Mouse (Mus musculus) large intestine, adult 2 months (tissue): ENCODE measurements around the gene Dap. TPM values are rescaled to one million over a fixed set of nuclear protein-coding genes. Genes with fewer than 3 reads are reported as not detected.

Source experiments
- DNase-seq: peaks from one replicate; pipeline ENCODE4 v3.0.0-alpha.2; 2012; ENCODE audit warnings: low read depth, low spot score
- WGBS: fragments of 180-500 bp; shearing (Covaris S2); methylation state at CpG from one replicate; pipeline ENCODE4 v1.1.7; 2018; 5-methylcytosine and 5-hydroxymethylcytosine counted together
- polyA plus RNA-seq: library from polyadenylated mRNA; depleted of rRNA; stranded (reverse); fragments of >200 nt; gene quantifications from 2 replicates; pipeline ENCODE4 v1.2.3, GENCODE M21; 2012

The Dap gene
- polyA plus RNA-seq, 1 experiment: 60.8 TPM

GRCm38 (mm10) chr15:31285695-31286094, 61.6 kb downstream of the Dap start:
- 77% methylated on average over 3 of the region's 3 CpGs for WGBS
- no peak for DNase-seq

- DNase-seq: no peak
- WGBS: 20% methylated on average over 3 of the region's 3 CpGs
Observed at GRCm38 (mm10) chr15:31292627-31293026, 68.5 kb downstream of the Dap start.

GRCm38 (mm10) chr15:31294311-31294710, 70.2 kb downstream of the Dap start:
- no peak for DNase-seq
- WGBS: 7% methylated on average over 2 of the region's 2 CpGs

- WGBS: 18% methylated on average over 40 of the region's 40 CpGs
- DNase-seq: no peak
Observed at GRCm38 (mm10) chr15:31296882-31297776, 73.0 kb downstream of the Dap start.

- 27% methylated on average over 13 of the region's 13 CpGs for WGBS
- no peak for DNase-seq
Observed at GRCm38 (mm10) chr15:31297777-31298137, 73.6 kb downstream of the Dap start.

- DNase-seq: no peak
- WGBS: 56% methylated on average over 6 of the region's 6 CpGs
Observed at GRCm38 (mm10) chr15:31299258-31299917, 75.3 kb downstream of the Dap start.

- WGBS: 28% methylated on average over 12 of the region's 12 CpGs
- no peak for DNase-seq
Observed at GRCm38 (mm10) chr15:31302293-31302990, 78.3 kb downstream of the Dap start.

- WGBS: 75% methylated on average over 3 of the region's 3 CpGs
Observed at GRCm38 (mm10) chr15:31304302-31304701, 80.2 kb downstream of the Dap start.

GRCm38 (mm10) chr15:31305181-31305580, 81.1 kb downstream of the Dap start:
- DNase-seq: no peak
- 42% methylated on average over 6 of the region's 6 CpGs for WGBS

More at GRCm38 (mm10) chr15:31304302-31304701, 80.2 kb downstream of the Dap start:
- DNase-seq: no peak

GRCm38 (mm10) chr15:31306726-31307125, 82.6 kb downstream of the Dap start:
- DNase-seq: no peak
- WGBS: 84% methylated on average over 4 of the region's 4 CpGs

- 73% methylated on average over 15 of the region's 15 CpGs for WGBS
- no peak for DNase-seq
Observed at GRCm38 (mm10) chr15:31309526-31309925, 85.4 kb downstream of the Dap start.

GRCm38 (mm10) chr15:31312001-31312400, 87.9 kb downstream of the Dap start:
- 45% methylated on average over 2 of the region's 2 CpGs for WGBS
- no peak for DNase-seq

- WGBS: 15% methylated on average over 5 of the region's 5 CpGs
- DNase-seq: peak; percentile 13
Observed at GRCm38 (mm10) chr15:31315630-31316231, 91.6 kb downstream of the Dap start.

GRCm38 (mm10) chr15:31317056-31317805, 93.1 kb downstream of the Dap start:
- WGBS: 94% methylated on average over 3 of the region's 3 CpGs
- DNase-seq: no peak

GRCm38 (mm10) chr15:31318158-31318955, 94.2 kb downstream of the Dap start:
- 17% methylated on average over 6 of the region's 6 CpGs for WGBS
- DNase-seq: no peak

- no peak for DNase-seq
- WGBS: 63% methylated on average over 4 of the region's 4 CpGs
Observed at GRCm38 (mm10) chr15:31319046-31319445, 94.9 kb downstream of the Dap start.

GRCm38 (mm10) chr15:31320598-31321377, 96.7 kb downstream of the Dap start:
- WGBS: 49% methylated on average over 12 of the region's 12 CpGs
- no peak for DNase-seq

- DNase-seq: no peak
- 85% methylated on average over 4 of the region's 4 CpGs for WGBS
Observed at GRCm38 (mm10) chr15:31323684-31324083, 99.6 kb downstream of the Dap start.
